Mouse (Mus musculus): Measurements from ENCODE around the gene Fam166b. TPM values are rescaled to one million over a fixed set of nuclear protein-coding genes. Genes with fewer than 3 reads are reported as not detected.

The Fam166b gene
- total and polyA plus RNA-seq, 3 experiments = 0.11 TPM; not detected in 2

GRCm38 (mm10) chr4:43426487-43426886, 2.4 kb downstream of the Fam166b start:
- Histone ChIP-seq H3K27me3 (ENCODE audit: insufficient read depth, low read length) (peaks cover 57% of the 10 kb centered on the region), H3K36me3 (replicated peaks) (no peaks in the 10 kb centered on the region), H3K4me1 (ENCODE audit: insufficient read depth, low read depth, low read length) (peaks cover 11% of the 10 kb centered on the region; the same call in 1 of the 2 replicates), H3K9me3 (replicated peaks) (peaks cover 2% of the 10 kb centered on the region; the same call in 1 of the 2 replicates), H3K4me3 (ENCODE audit: low read depth, low read length) (no peak overlapping the region)
- no peak for DNase-seq (ENCODE audit: low spot score)
- TF ChIP-seq CTCF (IDR thresholded peaks at IDR 0.05; ENCODE audit: low read depth, low read length) (no peak), TAL1 (conservative IDR thresholded peaks at IDR 0.05; ENCODE audit: low read depth, low read length) (no peak), GATA1 (IDR thresholded peaks at IDR 0.05; ENCODE audit: borderline replicate concordance, low read length) (no peak), GATA2 (IDR thresholded peaks at IDR 0.05; ENCODE audit: borderline replicate concordance, low read depth, low read length) (no peak), POLR2AphosphoS5 (IDR thresholded peaks at IDR 0.05; ENCODE audit: insufficient replicate concordance, low read depth, low read length) (no peak)
- no peak for ATAC-seq (ENCODE audit: extremely low read depth, insufficient number of reproducible peaks, low FRiP score, poor library complexity, severe bottlenecking)

GRCm38 (mm10) chr4:43425648-43426380, 3.1 kb downstream of the Fam166b start:
- peaks cover 11% of the 10 kb centered on the region; the same call in 1 of the 2 replicates for H3K4me1 ChIP-seq (ENCODE audit: insufficient read depth, low read depth, low read length)
- H3K36me3 ChIP-seq (replicated peaks) = no peaks in the 10 kb centered on the region
- no peak overlapping the region for H3K4me3 ChIP-seq (ENCODE audit: low read depth, low read length)
- DNase-seq (ENCODE audit: low spot score) (no peak), ATAC-seq (ENCODE audit: extremely low read depth, insufficient number of reproducible peaks, low FRiP score, poor library complexity, severe bottlenecking) (no peak)
- TF ChIP-seq TAL1 (conservative IDR thresholded peaks at IDR 0.05; ENCODE audit: low read depth, low read length) (no peak), CTCF (IDR thresholded peaks at IDR 0.05; ENCODE audit: low read depth, low read length) (no peak), GATA2 (IDR thresholded peaks at IDR 0.05; ENCODE audit: borderline replicate concordance, low read depth, low read length) (no peak), POLR2AphosphoS5 (IDR thresholded peaks at IDR 0.05; ENCODE audit: insufficient replicate concordance, low read depth, low read length) (no peak), GATA1 (IDR thresholded peaks at IDR 0.05; ENCODE audit: borderline replicate concordance, low read length) (no peak)
- peaks cover 61% of the 10 kb centered on the region for H3K27me3 ChIP-seq (ENCODE audit: insufficient read depth, low read length)
- peaks cover 6% of the 10 kb centered on the region; the same call in 1 of the 2 replicates for H3K9me3 ChIP-seq (replicated peaks)

GRCm38 (mm10) chr4:43425197-43425596, 3.7 kb downstream of the Fam166b start:
- H3K4me3 ChIP-seq (ENCODE audit: low read depth, low read length) = no peak overlapping the region
- peaks cover 6% of the 10 kb centered on the region; the same call in 1 of the 2 replicates for H3K9me3 ChIP-seq (replicated peaks)
- no peak for DNase-seq (ENCODE audit: low spot score)
- H3K36me3 ChIP-seq (replicated peaks) = no peaks in the 10 kb centered on the region
- no peak for TF ChIP-seq POLR2AphosphoS5 (IDR thresholded peaks at IDR 0.05; ENCODE audit: insufficient replicate concordance, low read depth, low read length)
- TF ChIP-seq CTCF (IDR thresholded peaks at IDR 0.05; ENCODE audit: low read depth, low read length) = no peak
- no peak for TF ChIP-seq TAL1 (conservative IDR thresholded peaks at IDR 0.05; ENCODE audit: low read depth, low read length)
- TF ChIP-seq GATA1 (IDR thresholded peaks at IDR 0.05; ENCODE audit: borderline replicate concordance, low read length) = no peak
- TF ChIP-seq GATA2 (IDR thresholded peaks at IDR 0.05; ENCODE audit: borderline replicate concordance, low read depth, low read length) = no peak
- H3K27me3 ChIP-seq (ENCODE audit: insufficient read depth, low read length) = peaks cover 59% of the 10 kb centered on the region
- ATAC-seq (ENCODE audit: extremely low read depth, insufficient number of reproducible peaks, low FRiP score, poor library complexity, severe bottlenecking) = no peak
- H3K4me1 ChIP-seq (ENCODE audit: insufficient read depth, low read depth, low read length) = peaks cover 16% of the 10 kb centered on the region

GRCm38 (mm10) chr4:43424072-43424471, 4.9 kb downstream of the Fam166b start:
- no peak for DNase-seq (ENCODE audit: low spot score)
- TF ChIP-seq GATA2 (IDR thresholded peaks at IDR 0.05; ENCODE audit: borderline replicate concordance, low read depth, low read length) = no peak
- no peak for TF ChIP-seq GATA1 (IDR thresholded peaks at IDR 0.05; ENCODE audit: borderline replicate concordance, low read length)
- no peak for TF ChIP-seq POLR2AphosphoS5 (IDR thresholded peaks at IDR 0.05; ENCODE audit: insufficient replicate concordance, low read depth, low read length)
- TF ChIP-seq CTCF (IDR thresholded peaks at IDR 0.05; ENCODE audit: low read depth, low read length) = no peak
- TF ChIP-seq TAL1 (conservative IDR thresholded peaks at IDR 0.05; ENCODE audit: low read depth, low read length) = no peak
- no peak overlapping the region for H3K4me3 ChIP-seq (ENCODE audit: low read depth, low read length)
- peaks cover 27% of the 10 kb centered on the region for H3K4me1 ChIP-seq (ENCODE audit: insufficient read depth, low read depth, low read length)
- ATAC-seq (ENCODE audit: extremely low read depth, insufficient number of reproducible peaks, low FRiP score, poor library complexity, severe bottlenecking) = no peak
- peaks cover 53% of the 10 kb centered on the region for H3K27me3 ChIP-seq (ENCODE audit: insufficient read depth, low read length)
- H3K36me3 ChIP-seq (replicated peaks) = no peaks in the 10 kb centered on the region
- H3K9me3 ChIP-seq (replicated peaks) = peaks cover 6% of the 10 kb centered on the region; the same call in 1 of the 2 replicates

GRCm38 (mm10) chr4:43423267-43423934, 5.5 kb downstream of the Fam166b start:
- no peaks in the 10 kb centered on the region for H3K36me3 ChIP-seq (replicated peaks)
- peaks cover 48% of the 10 kb centered on the region for H3K27me3 ChIP-seq (ENCODE audit: insufficient read depth, low read length)
- no peak for DNase-seq (ENCODE audit: low spot score)

More at GRCm38 (mm10) chr4:43423267-43423934, 5.5 kb downstream of the Fam166b start:
- no peak for ATAC-seq (ENCODE audit: extremely low read depth, insufficient number of reproducible peaks, low FRiP score, poor library complexity, severe bottlenecking)
- TF ChIP-seq POLR2AphosphoS5 (IDR thresholded peaks at IDR 0.05; ENCODE audit: insufficient replicate concordance, low read depth, low read length) = no peak
- TF ChIP-seq CTCF (IDR thresholded peaks at IDR 0.05; ENCODE audit: low read depth, low read length) = no peak
- no peak for TF ChIP-seq GATA2 (IDR thresholded peaks at IDR 0.05; ENCODE audit: borderline replicate concordance, low read depth, low read length)
- TF ChIP-seq GATA1 (IDR thresholded peaks at IDR 0.05; ENCODE audit: borderline replicate concordance, low read length) = no peak
- no peak for TF ChIP-seq TAL1 (conservative IDR thresholded peaks at IDR 0.05; ENCODE audit: low read depth, low read length)
- Histone ChIP-seq H3K4me1 (ENCODE audit: insufficient read depth, low read depth, low read length) (peaks cover 34% of the 10 kb centered on the region), H3K9me3 (replicated peaks) (peaks cover 6% of the 10 kb centered on the region; the same call in 1 of the 2 replicates), H3K4me3 (ENCODE audit: low read depth, low read length) (no peak overlapping the region)
